Mouse (Mus musculus) intestine, postnatal 0 days (tissue): Measurements from ENCODE around the gene Myo1d. TPM values are rescaled to one million over a fixed set of nuclear protein-coding genes. Genes with fewer than 3 reads are reported as not detected.
"Not testable (repeated sequence)": the region's sequence is repeated elsewhere in the genome, so short reads cannot be mapped to it uniquely, and the experiment has no call there.

Experiments
- ATAC-seq: fragments of 200-750 bp; cut with Nextera tagmentation; 2 replicates; pipeline ENCODE4 v1.8.0; 2017; ENCODE audit warnings: mild to moderate bottlenecking, moderate TSS enrichment, moderate library complexity
- H3K27ac ChIP-seq: fragments of 300-500 bp; sonication (generic); 2 replicates; pipeline ENCODE4 v1.5.1; 2014; ENCODE audit warnings: mild to moderate bottlenecking, low read depth, low read length, moderate library complexity
- H3K27me3 ChIP-seq: fragments of 300-500 bp; sonication (generic); replicated peaks from 2 replicates; pipeline ENCODE4 v1.6.1; 2014; ENCODE audit warnings: low read length, mixed read lengths; ENCODE audit not compliant: control insufficient read depth, insufficient read depth
- H3K36me3 ChIP-seq: fragments of 300-500 bp; sonication (generic); 2 replicates; pipeline ENCODE4 v1.6.1; 2014; ENCODE audit warnings: mild to moderate bottlenecking, moderate library complexity; ENCODE audit not compliant: control insufficient read depth, insufficient read depth
- H3K4me1 ChIP-seq: fragments of 300-500 bp; sonication (generic); replicated peaks from 2 replicates; pipeline ENCODE4 v1.6.1; 2014; ENCODE audit warnings: antibody characterized with exemption, low read length, mixed read lengths; ENCODE audit not compliant: control insufficient read depth, insufficient read depth
- H3K4me2 ChIP-seq: fragments of 300-500 bp; sonication (generic); replicated peaks from 2 replicates; pipeline ENCODE4 v1.6.1; 2014; ENCODE audit warnings: low read depth, mild to moderate bottlenecking, moderate library complexity
- H3K4me3 ChIP-seq: fragments of 300-500 bp; sonication (generic); 2 replicates; pipeline ENCODE4 v1.5.1; 2014; ENCODE audit warnings: low read depth, low read length
- H3K9ac ChIP-seq: fragments of 300-500 bp; sonication (generic); 2 replicates; pipeline ENCODE4 v1.6.1; 2014; ENCODE audit warnings: mild to moderate bottlenecking, low read depth, low read length
- H3K9me3 ChIP-seq: fragments of 300-500 bp; sonication (generic); 2 replicates; pipeline ENCODE4 v1.6.1; 2016; ENCODE audit warnings: mixed run types; ENCODE audit not compliant: control insufficient read depth
- CTCF ChIP-seq: sonication (generic); IDR thresholded peaks from 2 replicates; pipeline ENCODE4 v1.5.1; 2016; ENCODE audit warnings: low read depth, mild to moderate bottlenecking, control low read depth, antibody characterized with exemption, moderate library complexity
- WGBS: fragments of 180-500 bp; shearing (Covaris S2); extraction: QIAGEN DNeasy Blood & Tissue Kit; methylation state at CpG from one replicate; pipeline ENCODE4 v1.1.7; 2014; 5-methylcytosine and 5-hydroxymethylcytosine counted together
- polyA plus RNA-seq: library from polyadenylated mRNA; unstranded; fragments of >200 nt; fragmentation: Nextera tagmentation; extraction: Ambion mirVana; gene quantifications from 2 replicates; pipeline ENCODE4 v1.2.1, GENCODE M21; 2015

Gene Myo1d
- polyA plus RNA-seq, 1 experiment from 2014 or later: 57.2 TPM

GRCm38 (mm10) chr11:80471836-80472605 lies 307.8 kb downstream of the Myo1d start:
- Histone ChIP-seq H3K36me3 (peaks cover 48% of the 10 kb centered on the region), H3K27me3 (no peaks in the 10 kb centered on the region), H3K9me3 (no peaks in the 10 kb centered on the region), H3K27ac (no peak overlapping the region), H3K4me3 (no peak overlapping the region), H3K9ac (no peak overlapping the region), H3K4me1 (no peaks in the 10 kb centered on the region), H3K4me2 (no peak overlapping the region)
- no peak for TF ChIP-seq CTCF
- no peak for ATAC-seq
- 79% methylated on average over 16 of the region's 16 CpGs for WGBS

DNA sequence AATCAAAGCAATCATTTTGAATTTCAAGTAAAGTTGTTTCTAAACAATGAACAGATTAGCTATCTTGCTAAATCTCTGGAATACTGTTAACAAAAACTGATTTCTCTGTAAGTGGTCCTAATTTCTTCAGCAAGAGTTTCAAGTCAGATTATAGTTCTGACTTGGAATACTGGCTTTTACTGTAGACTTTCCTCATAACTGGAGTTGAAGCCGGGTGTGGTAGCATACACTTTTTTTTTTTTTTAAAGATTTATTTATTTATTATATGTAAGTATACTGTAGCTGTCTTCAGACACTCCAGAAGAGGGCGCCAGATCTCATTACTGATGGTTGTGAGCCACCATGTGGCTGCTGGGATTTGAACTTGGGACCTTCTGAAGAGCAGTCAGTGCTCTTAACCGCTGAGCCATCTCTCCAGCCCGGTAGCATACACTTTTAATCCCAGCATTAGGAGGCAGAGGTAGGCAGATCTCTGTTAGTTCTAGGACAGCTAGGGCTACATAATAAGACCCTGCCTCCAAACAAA lies 316.2 kb downstream of the Myo1d start:
- peaks cover 76% of the 10 kb centered on the region for H3K36me3 ChIP-seq
- not testable (repeated sequence) for H3K27ac ChIP-seq, H3K4me1 ChIP-seq, H3K4me2 ChIP-seq, H3K9me3 ChIP-seq, H3K9ac ChIP-seq, H3K27me3 ChIP-seq, H3K4me3 ChIP-seq, ATAC-seq
- 69% methylated on average over 4 of the region's 4 CpGs for WGBS

GRCm38 (mm10) chr11:80453198-80453597 lies 326.6 kb downstream of the Myo1d start:
- H3K27me3 ChIP-seq: no peaks in the 10 kb centered on the region
- H3K9me3 ChIP-seq: no peaks in the 10 kb centered on the region
- no peak for ATAC-seq
- 89% methylated on average over 1 of the region's 1 CpGs for WGBS
- no peak overlapping the region for H3K4me2 ChIP-seq
- TF ChIP-seq CTCF: no peak
- no peaks in the 10 kb centered on the region for H3K4me1 ChIP-seq
- H3K36me3 ChIP-seq: peaks cover 41% of the 10 kb centered on the region
- H3K9ac ChIP-seq: no peak overlapping the region
- H3K27ac ChIP-seq: no peak overlapping the region
- no peak overlapping the region for H3K4me3 ChIP-seq

GRCm38 (mm10) chr11:80452242-80452641 lies 327.6 kb downstream of the Myo1d start:
- Histone ChIP-seq H3K27ac (no peak overlapping the region), H3K27me3 (no peaks in the 10 kb centered on the region), H3K36me3 (peaks cover 42% of the 10 kb centered on the region), H3K4me2 (no peak overlapping the region), H3K4me1 (no peaks in the 10 kb centered on the region), H3K9ac (no peak overlapping the region), H3K4me3 (no peak overlapping the region), H3K9me3 (no peaks in the 10 kb centered on the region)
- no peak for ATAC-seq
- 75% methylated on average over 3 of the region's 3 CpGs for WGBS
- no peak for TF ChIP-seq CTCF

DNA sequence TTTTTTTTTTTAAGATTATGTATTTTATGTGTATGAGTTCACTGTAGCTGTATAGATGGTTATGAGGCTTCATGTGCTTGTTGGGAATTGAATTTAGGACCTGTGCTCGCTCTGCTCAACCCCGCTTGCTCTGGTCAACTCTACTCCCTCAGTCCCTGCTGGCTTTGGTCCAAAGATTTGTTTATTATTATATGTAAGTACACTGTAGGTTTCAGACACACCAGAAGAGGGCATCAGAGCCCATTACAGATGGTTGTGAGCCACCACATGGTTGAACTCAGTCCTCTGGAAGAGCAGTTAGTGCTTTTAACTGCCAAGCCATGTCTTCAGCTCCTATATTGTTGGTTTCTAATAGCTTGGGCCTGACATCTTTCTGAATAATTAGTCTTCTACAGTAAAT lies 330.0 kb downstream of the Myo1d start:
- Histone ChIP-seq H3K4me1 (no peaks in the 10 kb centered on the region), H3K4me2 (no peak overlapping the region), H3K4me3 (no peak overlapping the region), H3K9me3 (no peaks in the 10 kb centered on the region), H3K36me3 (peaks cover 37% of the 10 kb centered on the region), H3K9ac (no peak overlapping the region), H3K27ac (no peak overlapping the region), H3K27me3 (no peaks in the 10 kb centered on the region)
- WGBS: 85% methylated on average over 2 of the region's 2 CpGs
- ATAC-seq: no peak
- TF ChIP-seq CTCF: 0 out of 2 replicates have a peak, but pooled peaks have one; percentile 11

DNA sequence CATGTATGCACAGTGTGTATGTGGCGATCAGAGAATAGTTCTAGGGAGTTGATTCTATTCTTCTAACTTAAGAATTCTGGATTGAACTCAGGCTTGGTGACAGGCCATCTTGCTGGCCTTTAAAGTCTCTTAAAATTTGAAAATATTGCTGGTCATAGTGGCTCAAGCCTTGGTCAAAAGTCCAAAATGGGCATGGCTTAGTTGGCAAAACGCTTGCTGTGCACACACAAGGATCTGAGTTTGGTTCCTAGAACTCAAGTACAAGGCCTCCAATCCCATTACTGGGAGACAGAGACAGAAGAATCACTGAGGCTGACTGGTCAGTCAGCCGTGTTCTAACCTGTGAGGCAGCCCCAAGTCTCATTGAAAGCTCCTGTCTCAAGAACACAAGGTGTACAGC lies 332.9 kb downstream of the Myo1d start:
- ATAC-seq: no peak
- Histone ChIP-seq H3K27me3 (no peaks in the 10 kb centered on the region), H3K9me3 (no peaks in the 10 kb centered on the region), H3K36me3 (peaks cover 44% of the 10 kb centered on the region), H3K4me2 (no peak overlapping the region), H3K4me1 (no peaks in the 10 kb centered on the region), H3K9ac (no peak overlapping the region), H3K4me3 (no peak overlapping the region), H3K27ac (no peak overlapping the region)
- no peak for TF ChIP-seq CTCF
- WGBS: 87% methylated on average over 3 of the region's 3 CpGs

Other genes with a start within 250 kb of the Myo1d start
- 148 and 156 TPM in 2 replicates for gene Tmem98, start 30.1 kb upstream of the Myo1d start, polyA plus RNA-seq
- gene Spaca3, start 78.3 kb upstream of the Myo1d start, polyA plus RNA-seq: not detected in 2 replicates